Mouse (Mus musculus): ENCODE measurements around the gene Ccdc113.

GRCm38 (mm10) chr8:95513219-95513618, 20.7 kb upstream of the Ccdc113 start:
- no peak for TF ChIP-seq POLR2A (IDR thresholded peaks at IDR 0.05; ENCODE audit: control insufficient read depth, extremely low read depth, insufficient read depth, low read length, poor library complexity)
- TF ChIP-seq CTCF (IDR thresholded peaks at IDR 0.05; ENCODE audit: borderline replicate concordance, control insufficient read depth, extremely low read depth, insufficient read depth, low read length, poor library complexity), result no peak
